Mouse (Mus musculus): ENCODE measurements around the gene Rbfox2. TPM values are rescaled to one million over a fixed set of nuclear protein-coding genes. Genes with fewer than 3 reads are reported as not detected.

Rbfox2 gene
- polyA plus RNA-seq, 1 experiment, result 78.3 TPM

GRCm38 (mm10) chr15:77291471-77291870, 15.3 kb downstream of the Rbfox2 start:
- Histone ChIP-seq H3K27ac (ENCODE audit: insufficient read depth, low read length) (peak overlapping the region; percentile 46), H3K36me3 (ENCODE audit: control insufficient read depth, insufficient read depth, low read length, poor library complexity, severe bottlenecking) (no peaks in the 10 kb centered on the region; the same call in 1 of the 2 replicates), H3K9ac (ENCODE audit: low read depth, poor library complexity, severe bottlenecking) (no peak overlapping the region), H3K9me3 (replicated peaks; ENCODE audit: control insufficient read depth, insufficient read depth, low read length, poor library complexity, severe bottlenecking) (no peaks in the 10 kb centered on the region; the same call in 1 of the 2 replicates), H3K4me3 (ENCODE audit: low read depth, low read length) (no peak overlapping the region), H3K4me1 (ENCODE audit: control insufficient read depth, insufficient read depth, low read length) (no peaks in the 10 kb centered on the region), H3K27me3 (ENCODE audit: control insufficient read depth, insufficient read depth, low read length, poor library complexity, severe bottlenecking) (no peaks in the 10 kb centered on the region)
- TF ChIP-seq EP300 (IDR thresholded peaks at IDR 0.05; ENCODE audit: insufficient read depth, low read depth, low read length) (no peak), POLR2A (IDR thresholded peaks at IDR 0.05; ENCODE audit: insufficient read depth, low read length) (no peak), CTCF (IDR thresholded peaks at IDR 0.05; ENCODE audit: low read depth, low read length) (no peak)

GRCm38 (mm10) chr15:77290352-77290751, 16.5 kb downstream of the Rbfox2 start:
- H3K27ac ChIP-seq (ENCODE audit: insufficient read depth, low read length), result no peak overlapping the region

GRCm38 (mm10) chr15:77280130-77280529, 26.7 kb downstream of the Rbfox2 start:
- H3K9ac ChIP-seq (ENCODE audit: low read depth, poor library complexity, severe bottlenecking), result no peak overlapping the region
- no peaks in the 10 kb centered on the region for H3K27me3 ChIP-seq (ENCODE audit: control insufficient read depth, insufficient read depth, low read length, poor library complexity, severe bottlenecking)
- TF ChIP-seq POLR2A (IDR thresholded peaks at IDR 0.05; ENCODE audit: insufficient read depth, low read length), result no peak
- TF ChIP-seq EP300 (IDR thresholded peaks at IDR 0.05; ENCODE audit: insufficient read depth, low read depth, low read length), result no peak
- TF ChIP-seq CTCF (IDR thresholded peaks at IDR 0.05; ENCODE audit: low read depth, low read length), result no peak
- H3K27ac ChIP-seq (ENCODE audit: insufficient read depth, low read length), result no peak overlapping the region
- no peaks in the 10 kb centered on the region for H3K4me1 ChIP-seq (ENCODE audit: control insufficient read depth, insufficient read depth, low read length)
- H3K4me3 ChIP-seq (ENCODE audit: low read depth, low read length), result no peak overlapping the region
- H3K9me3 ChIP-seq (replicated peaks; ENCODE audit: control insufficient read depth, insufficient read depth, low read length, poor library complexity, severe bottlenecking), result no peaks in the 10 kb centered on the region
- no peaks in the 10 kb centered on the region for H3K36me3 ChIP-seq (ENCODE audit: control insufficient read depth, insufficient read depth, low read length, poor library complexity, severe bottlenecking)

More at GRCm38 (mm10) chr15:77290352-77290751, 16.5 kb downstream of the Rbfox2 start:
- Histone ChIP-seq H3K9ac (ENCODE audit: low read depth, poor library complexity, severe bottlenecking) (no peak overlapping the region), H3K27me3 (ENCODE audit: control insufficient read depth, insufficient read depth, low read length, poor library complexity, severe bottlenecking) (no peaks in the 10 kb centered on the region), H3K4me1 (ENCODE audit: control insufficient read depth, insufficient read depth, low read length) (no peaks in the 10 kb centered on the region), H3K9me3 (replicated peaks; ENCODE audit: control insufficient read depth, insufficient read depth, low read length, poor library complexity, severe bottlenecking) (no peaks in the 10 kb centered on the region; the same call in 1 of the 2 replicates), H3K36me3 (ENCODE audit: control insufficient read depth, insufficient read depth, low read length, poor library complexity, severe bottlenecking) (no peaks in the 10 kb centered on the region; the same call in 1 of the 2 replicates), H3K4me3 (ENCODE audit: low read depth, low read length) (no peak overlapping the region)
- TF ChIP-seq CTCF (IDR thresholded peaks at IDR 0.05; ENCODE audit: low read depth, low read length), result no peak
- TF ChIP-seq EP300 (IDR thresholded peaks at IDR 0.05; ENCODE audit: insufficient read depth, low read depth, low read length), result no peak
- TF ChIP-seq POLR2A (IDR thresholded peaks at IDR 0.05; ENCODE audit: insufficient read depth, low read length), result no peak

GRCm38 (mm10) chr15:77278825-77279224, 28.0 kb downstream of the Rbfox2 start:
- H3K4me3 ChIP-seq (ENCODE audit: low read depth, low read length), result no peak overlapping the region
- H3K9ac ChIP-seq (ENCODE audit: low read depth, poor library complexity, severe bottlenecking), result no peak overlapping the region
- H3K9me3 ChIP-seq (replicated peaks; ENCODE audit: control insufficient read depth, insufficient read depth, low read length, poor library complexity, severe bottlenecking), result no peaks in the 10 kb centered on the region
- H3K4me1 ChIP-seq (ENCODE audit: control insufficient read depth, insufficient read depth, low read length), result no peaks in the 10 kb centered on the region
- H3K36me3 ChIP-seq (ENCODE audit: control insufficient read depth, insufficient read depth, low read length, poor library complexity, severe bottlenecking), result no peaks in the 10 kb centered on the region
- TF ChIP-seq EP300 (IDR thresholded peaks at IDR 0.05; ENCODE audit: insufficient read depth, low read depth, low read length) (no peak), POLR2A (IDR thresholded peaks at IDR 0.05; ENCODE audit: insufficient read depth, low read length) (no peak), CTCF (IDR thresholded peaks at IDR 0.05; ENCODE audit: low read depth, low read length) (no peak)
- H3K27me3 ChIP-seq (ENCODE audit: control insufficient read depth, insufficient read depth, low read length, poor library complexity, severe bottlenecking), result no peaks in the 10 kb centered on the region
- no peak overlapping the region for H3K27ac ChIP-seq (ENCODE audit: insufficient read depth, low read length)

GRCm38 (mm10) chr15:77276838-77277725, 29.7 kb downstream of the Rbfox2 start:
- no peak overlapping the region for H3K27ac ChIP-seq (ENCODE audit: insufficient read depth, low read length)
- H3K36me3 ChIP-seq (ENCODE audit: control insufficient read depth, insufficient read depth, low read length, poor library complexity, severe bottlenecking), result no peaks in the 10 kb centered on the region
- TF ChIP-seq POLR2A (IDR thresholded peaks at IDR 0.05; ENCODE audit: insufficient read depth, low read length) (no peak), CTCF (IDR thresholded peaks at IDR 0.05; ENCODE audit: low read depth, low read length) (no peak), EP300 (IDR thresholded peaks at IDR 0.05; ENCODE audit: insufficient read depth, low read depth, low read length) (no peak)
- no peak overlapping the region for H3K9ac ChIP-seq (ENCODE audit: low read depth, poor library complexity, severe bottlenecking)
- no peaks in the 10 kb centered on the region for H3K27me3 ChIP-seq (ENCODE audit: control insufficient read depth, insufficient read depth, low read length, poor library complexity, severe bottlenecking)
- H3K9me3 ChIP-seq (replicated peaks; ENCODE audit: control insufficient read depth, insufficient read depth, low read length, poor library complexity, severe bottlenecking), result no peaks in the 10 kb centered on the region
- no peaks in the 10 kb centered on the region for H3K4me1 ChIP-seq (ENCODE audit: control insufficient read depth, insufficient read depth, low read length)
- H3K4me3 ChIP-seq (ENCODE audit: low read depth, low read length), result no peak overlapping the region

GRCm38 (mm10) chr15:77276300-77276699, 30.5 kb downstream of the Rbfox2 start:
- Histone ChIP-seq H3K27ac (ENCODE audit: insufficient read depth, low read length) (no peak overlapping the region), H3K4me1 (ENCODE audit: control insufficient read depth, insufficient read depth, low read length) (no peaks in the 10 kb centered on the region)
- TF ChIP-seq EP300 (IDR thresholded peaks at IDR 0.05; ENCODE audit: insufficient read depth, low read depth, low read length), result no peak
- no peak for TF ChIP-seq POLR2A (IDR thresholded peaks at IDR 0.05; ENCODE audit: insufficient read depth, low read length)
- no peak for TF ChIP-seq CTCF (IDR thresholded peaks at IDR 0.05; ENCODE audit: low read depth, low read length)

More at GRCm38 (mm10) chr15:77276300-77276699, 30.5 kb downstream of the Rbfox2 start:
- Histone ChIP-seq H3K36me3 (ENCODE audit: control insufficient read depth, insufficient read depth, low read length, poor library complexity, severe bottlenecking) (no peaks in the 10 kb centered on the region), H3K9me3 (replicated peaks; ENCODE audit: control insufficient read depth, insufficient read depth, low read length, poor library complexity, severe bottlenecking) (no peaks in the 10 kb centered on the region), H3K9ac (ENCODE audit: low read depth, poor library complexity, severe bottlenecking) (no peak overlapping the region), H3K4me3 (ENCODE audit: low read depth, low read length) (no peak overlapping the region), H3K27me3 (ENCODE audit: control insufficient read depth, insufficient read depth, low read length, poor library complexity, severe bottlenecking) (no peaks in the 10 kb centered on the region)
